20 mouse cellular contexts compared by ENCODE assay signal in genomic region chr6:56904982-56905381, GRCm38 (mm10). TPM values are rescaled to one million over a fixed set of nuclear protein-coding genes. Genes with fewer than 3 reads are reported as not detected.
DNase-seq lines count a peak whose midpoint lies in the region; ATAC-seq and TF ChIP-seq lines count a peak whose summit lies in the region.
"Had no signal": no experiment of that assay in that cellular context is flagged by ENCODE, and none has a peak within 500 bp of the region (broad histone marks: within the 10 kb centered on the region; RNA-seq: fewer than 3 reads in every experiment).

No protein-coding gene starts in this region.

- H3K9ac ChIP-seq in heart, embryonic 13.5 days = no peak overlapping the region
- no peak overlapping the region for H3K9ac ChIP-seq in MEL (ENCODE audit: control insufficient read depth, low read depth, low read length, poor library complexity, severe bottlenecking)
- H3K9ac ChIP-seq: embryonic facial prominence, embryonic 12.5 days; hindbrain, embryonic 14.5 days; limb, embryonic 13.5 days had no signal

- WGBS in heart, embryonic 13.5 days = 84% methylated on average over 2 of the region's 2 CpGs

- H3K4me3 ChIP-seq in heart, embryonic 13.5 days = no peak overlapping the region
- no peak overlapping the region for H3K4me3 ChIP-seq in left cerebral cortex, adult 2 months
- no peak overlapping the region for H3K4me3 ChIP-seq in MEL (ENCODE audit: control insufficient read depth in 1 of 2, insufficient read depth in 1 of 2, low read depth in 2 of 2, low read length in 2 of 2)
- H3K4me3 ChIP-seq: embryonic facial prominence, embryonic 12.5 days; forebrain, embryonic 10.5 days; limb, embryonic 13.5 days; midbrain, embryonic 10.5 days had no signal

- H3K27ac ChIP-seq in heart, embryonic 13.5 days (replicated peaks) = peak overlapping the region; percentile 67
- peak overlapping the region; percentile 60; the same call in 1 of the 2 replicates for H3K27ac ChIP-seq in left cerebral cortex, adult 2 months
- no peak overlapping the region for H3K27ac ChIP-seq in MEL (ENCODE audit: control insufficient read depth, low read depth, low read length)
- H3K27ac ChIP-seq: embryonic facial prominence, embryonic 12.5 days; forebrain, embryonic 10.5 days; hindbrain, embryonic 14.5 days; limb, embryonic 13.5 days; midbrain, embryonic 10.5 days had no signal

- ATAC-seq in heart, embryonic 13.5 days (ENCODE audit: extremely low read depth, insufficient number of reproducible peaks, low FRiP score, low TSS enrichment) = no peak
- ATAC-seq in erythroid progenitor cell, adult 5-6 weeks (replicated peaks; ENCODE audit: low FRiP score, poor library complexity, severe bottlenecking) = 0 out of 2 replicates have a peak, but pooled peaks have one; percentile 2
- no peak for ATAC-seq in megakaryocyte progenitor cell, adult 5-6 weeks (replicated peaks; ENCODE audit: poor library complexity)
- ATAC-seq: intestine, embryonic 16.5 days had no signal

- intact Hi-C loops in left cerebral cortex, adult 2 months (cut with DNase I) = no loop called here

- peaks cover 65% of the 10 kb centered on the region for H3K4me1 ChIP-seq in heart, embryonic 13.5 days
- peaks cover 18 to 28% of the 10 kb centered on the region in 2 experiments for H3K4me1 ChIP-seq in MEL (ENCODE audit: control insufficient read depth in 1 of 2, insufficient read depth in 2 of 2, low read length in 2 of 2)

- no peak for TF ChIP-seq EP300 in MEL (IDR thresholded peaks at IDR 0.05; ENCODE audit: low read depth in 1 of 2, low read length in 2 of 2)

- TF ChIP-seq POLR2A in MEL (IDR thresholded peaks at IDR 0.05; ENCODE audit: control insufficient read depth in 1 of 2, insufficient read depth in 1 of 2, low read depth in 1 of 2, low read length in 2 of 2, poor library complexity in 1 of 2) = no peak

- TF ChIP-seq CTCF in left cerebral cortex, adult 2 months (IDR thresholded peaks at IDR 0.05) = no peak
- no peak for TF ChIP-seq CTCF in MEL (IDR thresholded peaks at IDR 0.05 in 2 of 3, conservative IDR thresholded peaks at IDR 0.05 in 1 of 3; ENCODE audit: control insufficient read depth in 1 of 3, insufficient read depth in 1 of 3, low read depth in 2 of 3, low read length in 3 of 3, poor library complexity in 1 of 3, severe bottlenecking in 1 of 3)

- no peaks in the 10 kb centered on the region for H3K27me3 ChIP-seq in heart, embryonic 13.5 days (replicated peaks)
- H3K27me3 ChIP-seq in MEL (ENCODE audit: control insufficient read depth in 1 of 2, insufficient read depth in 2 of 2, low read length in 2 of 2) = no peaks in the 10 kb centered on the region
- H3K27me3 ChIP-seq: embryonic facial prominence, embryonic 12.5 days; limb, embryonic 13.5 days had no signal

- DNase-seq in heart, adult 9 months (ENCODE audit: low spot score in 2 of 2) = no peak
- DNase-seq in left cerebral cortex, adult 2 months (ENCODE audit: extremely low spot score in 1 of 2, low spot score in 2 of 2) = no peak
- DNase-seq in left cerebral cortex, adult 8-10 months (ENCODE audit: low spot score in 2 of 2) = no peak
- no peak for DNase-seq in MEL (ENCODE audit: low read depth, low spot score)
- no peak for DNase-seq in layer of hippocampus, adult 8-10 months (ENCODE audit: low spot score in 2 of 2)
- DNase-seq: adrenal gland, postnatal 36 days; cerebellum, adult 8-10 months; kidney, postnatal 10 days; layer of hippocampus, adult 9-11 months; lung, postnatal 10 days; thymus, postnatal 4 days had no signal

- no peaks in the 10 kb centered on the region for H3K9me3 ChIP-seq in heart, embryonic 13.5 days
- H3K9me3 ChIP-seq in MEL (replicated peaks; ENCODE audit: insufficient read depth, low read length) = no peaks in the 10 kb centered on the region
- H3K9me3 ChIP-seq: embryonic facial prominence, embryonic 12.5 days; forebrain, embryonic 10.5 days; limb, embryonic 13.5 days; midbrain, embryonic 10.5 days had no signal

- TF ChIP-seq RAD21 in MEL (IDR thresholded peaks at IDR 0.05; ENCODE audit: low read depth, low read length) = no peak

- peak overlapping the region; percentile 70; the same call in 1 of the 2 replicates for H3K4me2 ChIP-seq in heart, embryonic 13.5 days
- H3K4me2 ChIP-seq: embryonic facial prominence, embryonic 12.5 days; hindbrain, embryonic 14.5 days; limb, embryonic 13.5 days had no signal

- peaks cover 58% of the 10 kb centered on the region for H3K79me2 ChIP-seq in MEL (ENCODE audit: control insufficient read depth, insufficient read depth, low read length, poor library complexity)

- H3K36me3 ChIP-seq in heart, embryonic 13.5 days = no peaks in the 10 kb centered on the region
- peaks cover 0 to 57% of the 10 kb centered on the region in 2 experiments; a peak in 3 of 4 replicates for H3K36me3 ChIP-seq in MEL (ENCODE audit: control insufficient read depth in 1 of 2, insufficient read depth in 2 of 2, low read length in 2 of 2)
- H3K36me3 ChIP-seq: embryonic facial prominence, embryonic 12.5 days; forebrain, embryonic 10.5 days; limb, embryonic 13.5 days; midbrain, embryonic 10.5 days had no signal

TF ChIP-seq in MEL, 35 proteins besides CTCF, POLR2A, EP300 and RAD21:
- TF ChIP-seq ZNF384 (IDR thresholded peaks at IDR 0.05; ENCODE audit: low read depth, low read length) (no peak), TAL1 (IDR thresholded peaks at IDR 0.05; ENCODE audit: low read length) (peak; percentile 54)
TF ChIP-seq in MEL: peak in this region for 1.

RNA-seq across cellular contexts. Expression of gene Nt5c3, which starts 18.8 kb away (rescaled TPM):
- polyA plus RNA-seq in heart, embryonic 13.5 days (2015; fragmentation: Nextera tagmentation; extraction: Ambion mirVana) = 65.9 and 68.6 TPM in 2 replicates
- 10 to 100 TPM; 56.1 to 56.6 TPM for total RNA-seq in left cerebral cortex, adult 2 months (2021)
- total RNA-seq in left cerebral cortex, adult 8-10 months (2022) = 10 to 100 TPM; 51.4 to 61.2 (median 57.9) TPM
- 59.2 and 65.0 TPM in 2 replicates for total RNA-seq in MEL (2012; rRNA removed)
- 10 to 100 TPM in 1 of 2 experiments, not detected in 1; 71.1 TPM for polyA plus RNA-seq in MEL (2012; ENCODE audit: insufficient read depth in 1 of 2, insufficient read length in 2 of 2, low read depth in 1 of 2, low replicate concordance in 2 of 2, missing spikeins in 1 of 2)
- total RNA-seq in erythroid progenitor cell, adult 5-6 weeks (2015; ENCODE audit: low replicate concordance) = 371 and 463 TPM in 2 replicates
- total RNA-seq in erythroid progenitor cell, adult 5-6 weeks (2017; ENCODE audit: low replicate concordance) = 280 and 388 TPM in 2 replicates
- 10 to 100 TPM; 35.6 to 39.9 (median 37.9) TPM for total RNA-seq in layer of hippocampus, adult 8-10 months (2022)
- total RNA-seq in megakaryocyte progenitor cell, adult 5-6 weeks (2015) = 87.8 and 89.5 TPM in 2 replicates
- 51.0 and 57.2 TPM in 2 replicates for total RNA-seq in megakaryocyte progenitor cell, adult 5-6 weeks (2017)

RNA-seq across cellular contexts. Expression of gene Vmn1r4, which starts 18.8 kb away (rescaled TPM):
- polyA plus RNA-seq in heart, embryonic 13.5 days (2015; fragmentation: Nextera tagmentation; extraction: Ambion mirVana) = 0.06 and 0.09 TPM in 2 replicates
- total RNA-seq in left cerebral cortex, adult 2 months (2021) = under 1 TPM; 0.16 to 0.27 TPM
- under 1 TPM; 0.17 to 0.91 (median 0.44) TPM for total RNA-seq in left cerebral cortex, adult 8-10 months (2022)
- 0.26 and 0.27 TPM in 2 replicates for total RNA-seq in MEL (2012; rRNA removed)
- polyA plus RNA-seq in MEL (2012; ENCODE audit: insufficient read depth in 1 of 2, insufficient read length in 2 of 2, low read depth in 1 of 2, low replicate concordance in 2 of 2, missing spikeins in 1 of 2) = under 1 TPM in 1 of 2 experiments, not detected in 1; 0.21 TPM
- total RNA-seq in erythroid progenitor cell, adult 5-6 weeks (2015; ENCODE audit: low replicate concordance) = 2.2 TPM in 1 of 2 replicates, not detected in the other
- total RNA-seq in erythroid progenitor cell, adult 5-6 weeks (2017; ENCODE audit: low replicate concordance) = 0.30 TPM in 1 of 2 replicates, not detected in the other
- under 1 TPM in 3 of 4 experiments, not detected in 1; 0.25 to 0.80 (median 0.43) TPM for total RNA-seq in layer of hippocampus, adult 8-10 months (2022)
- 0.29 and 0.37 TPM in 2 replicates for total RNA-seq in megakaryocyte progenitor cell, adult 5-6 weeks (2015)
- total RNA-seq in megakaryocyte progenitor cell, adult 5-6 weeks (2017) = 0.54 and 0.58 TPM in 2 replicates
